Mouse (Mus musculus) kidney, embryonic 14.5 days (tissue): ENCODE data around the gene Pde4c. TPM values are rescaled to one million over a fixed set of nuclear protein-coding genes. Genes with fewer than 3 reads are reported as not detected.

Source experiments
- ATAC-seq: fragments of 200-750 bp; cut with Nextera tagmentation; 2 replicates; pipeline ENCODE4 v1.8.0; 2017; ENCODE audit warnings: moderate number of reproducible peaks, mild to moderate bottlenecking, moderate TSS enrichment, moderate library complexity; ENCODE audit not compliant: low FRiP score, low TSS enrichment
- H3K27ac ChIP-seq: fragments of 300-500 bp; sonication (generic); 2 replicates; pipeline ENCODE4 v1.5.1; 2014; ENCODE audit warnings: low read depth, mild to moderate bottlenecking, low read length, moderate library complexity, mixed read lengths
- H3K27me3 ChIP-seq: fragments of 300-500 bp; sonication (generic); 2 replicates; pipeline ENCODE4 v1.6.1; 2014; ENCODE audit warnings: mild to moderate bottlenecking, low read length; ENCODE audit not compliant: control insufficient read depth, insufficient read depth
- H3K36me3 ChIP-seq: fragments of 300-500 bp; sonication (generic); 2 replicates; pipeline ENCODE4 v1.6.1; 2014; ENCODE audit warnings: low read length, mixed read lengths; ENCODE audit not compliant: control insufficient read depth, insufficient read depth
- H3K4me1 ChIP-seq: fragments of 300-500 bp; sonication (generic); 2 replicates; pipeline ENCODE4 v1.6.1; 2014; ENCODE audit warnings: low read length, mixed read lengths; ENCODE audit not compliant: control insufficient read depth, insufficient read depth
- H3K4me2 ChIP-seq: fragments of 300-500 bp; sonication (generic); replicated peaks from 2 replicates; pipeline ENCODE4 v1.6.1; 2014; ENCODE audit warnings: low read depth, mild to moderate bottlenecking, low read length
- H3K4me3 ChIP-seq: fragments of 300-500 bp; sonication (generic); 2 replicates; pipeline ENCODE4 v1.5.1; 2014; ENCODE audit warnings: mild to moderate bottlenecking, low read length
- H3K9ac ChIP-seq: fragments of 300-500 bp; sonication (generic); 2 replicates; pipeline ENCODE4 v1.6.1; 2014; ENCODE audit warnings: low read depth, mild to moderate bottlenecking, low read length, moderate library complexity
- H3K9me3 ChIP-seq: fragments of 300-500 bp; sonication (generic); 2 replicates; pipeline ENCODE4 v1.6.1; 2016; ENCODE audit warnings: low read length; ENCODE audit not compliant: control insufficient read depth
- WGBS: fragments of 180-500 bp; shearing (Covaris S2); extraction: QIAGEN DNeasy Blood & Tissue Kit; methylation state at CpG from one replicate; pipeline ENCODE4 v1.1.7; 2014; 5-methylcytosine and 5-hydroxymethylcytosine counted together
- polyA plus RNA-seq: library from polyadenylated mRNA; unstranded; fragments of >200 nt; fragmentation: Nextera tagmentation; extraction: Ambion mirVana; gene quantifications from 2 replicates; pipeline ENCODE4 v1.2.1, GENCODE M21; 2014

Gene Pde4c
- polyA plus RNA-seq, 1 experiment from 2014 or later = 4.0 TPM

GRCm38 (mm10) chr8:70743656-70744590 is 20.4 kb downstream of the Pde4c start:
- 0 out of 2 replicates have a peak, but pooled peaks have one; percentile 26 for ATAC-seq
- Histone ChIP-seq H3K4me1 (peaks cover 22% of the 10 kb centered on the region), H3K27ac (no peak overlapping the region), H3K36me3 (no peaks in the 10 kb centered on the region), H3K9ac (peak overlapping the region; percentile 40; the same call in 1 of the 2 replicates), H3K9me3 (no peaks in the 10 kb centered on the region), H3K4me2 (peak overlapping the region; percentile 50), H3K27me3 (peaks cover 58% of the 10 kb centered on the region), H3K4me3 (peak overlapping the region; percentile 31)
- 5% methylated on average over 48 of the region's 48 CpGs for WGBS

GRCm38 (mm10) chr8:70744806-70745205 is 21.3 kb downstream of the Pde4c start:
- 58% methylated on average over 11 of the region's 11 CpGs for WGBS
- Histone ChIP-seq H3K9me3 (no peaks in the 10 kb centered on the region), H3K4me1 (peaks cover 22% of the 10 kb centered on the region), H3K4me3 (no peak overlapping the region), H3K27me3 (peaks cover 58% of the 10 kb centered on the region), H3K9ac (no peak overlapping the region), H3K36me3 (no peaks in the 10 kb centered on the region), H3K4me2 (no peak overlapping the region; the same call in 1 of the 2 replicates), H3K27ac (no peak overlapping the region)
- no peak for ATAC-seq

GRCm38 (mm10) chr8:70745691-70746220 is 22.2 kb downstream of the Pde4c start:
- Histone ChIP-seq H3K4me1 (peaks cover 22% of the 10 kb centered on the region), H3K4me2 (no peak overlapping the region), H3K4me3 (no peak overlapping the region), H3K27me3 (peaks cover 49% of the 10 kb centered on the region), H3K9me3 (no peaks in the 10 kb centered on the region), H3K27ac (no peak overlapping the region), H3K36me3 (no peaks in the 10 kb centered on the region), H3K9ac (no peak overlapping the region)
- ATAC-seq = no peak
- 54% methylated on average over 19 of the region's 19 CpGs for WGBS

GRCm38 (mm10) chr8:70746676-70747075 is 23.2 kb downstream of the Pde4c start:
- no peak overlapping the region for H3K9ac ChIP-seq
- 55% methylated on average over 9 of the region's 9 CpGs for WGBS
- H3K4me3 ChIP-seq = no peak overlapping the region
- peaks cover 22% of the 10 kb centered on the region for H3K4me1 ChIP-seq
- H3K36me3 ChIP-seq = no peaks in the 10 kb centered on the region
- no peak overlapping the region for H3K4me2 ChIP-seq
- ATAC-seq = no peak
- no peak overlapping the region for H3K27ac ChIP-seq
- peaks cover 42% of the 10 kb centered on the region for H3K27me3 ChIP-seq
- H3K9me3 ChIP-seq = no peaks in the 10 kb centered on the region

- Histone ChIP-seq H3K36me3 (no peaks in the 10 kb centered on the region), H3K9me3 (no peaks in the 10 kb centered on the region), H3K4me1 (peaks cover 24% of the 10 kb centered on the region), H3K27ac (no peak overlapping the region), H3K27me3 (peaks cover 39% of the 10 kb centered on the region), H3K4me2 (no peak overlapping the region), H3K4me3 (no peak overlapping the region), H3K9ac (no peak overlapping the region)
- ATAC-seq = no peak
- 71% methylated on average over 18 of the region's 18 CpGs for WGBS
These were observed 23.8 kb downstream of the Pde4c start for GRCm38 (mm10) chr8:70747211-70747890.

GRCm38 (mm10) chr8:70748246-70749096 is 25.0 kb downstream of the Pde4c start:
- Histone ChIP-seq H3K9me3 (no peaks in the 10 kb centered on the region), H3K36me3 (no peaks in the 10 kb centered on the region), H3K27me3 (peaks cover 28% of the 10 kb centered on the region), H3K4me3 (no peak overlapping the region), H3K4me1 (peaks cover 25% of the 10 kb centered on the region), H3K27ac (no peak overlapping the region), H3K9ac (no peak overlapping the region), H3K4me2 (no peak overlapping the region)
- 88% methylated on average over 23 of the region's 23 CpGs for WGBS
- no peak for ATAC-seq

- H3K4me2 ChIP-seq = no peak overlapping the region
- no peak overlapping the region for H3K9ac ChIP-seq
- no peak for ATAC-seq
- H3K27ac ChIP-seq = no peak overlapping the region
- peaks cover 22% of the 10 kb centered on the region for H3K4me1 ChIP-seq
- H3K27me3 ChIP-seq = peaks cover 21% of the 10 kb centered on the region
- no peak overlapping the region for H3K4me3 ChIP-seq
- no peaks in the 10 kb centered on the region for H3K9me3 ChIP-seq
- no peaks in the 10 kb centered on the region for H3K36me3 ChIP-seq
- WGBS = 84% methylated on average over 19 of the region's 19 CpGs
These were observed 25.7 kb downstream of the Pde4c start for GRCm38 (mm10) chr8:70749097-70749674.

- no peak overlapping the region for H3K27ac ChIP-seq
- no peaks in the 10 kb centered on the region for H3K36me3 ChIP-seq
- no peak overlapping the region for H3K4me2 ChIP-seq
- WGBS = 83% methylated on average over 13 of the region's 13 CpGs
- ATAC-seq = no peak
- no peak overlapping the region for H3K9ac ChIP-seq
- peaks cover 14% of the 10 kb centered on the region for H3K27me3 ChIP-seq
- no peaks in the 10 kb centered on the region for H3K9me3 ChIP-seq
- no peak overlapping the region for H3K4me3 ChIP-seq
- H3K4me1 ChIP-seq = peaks cover 17% of the 10 kb centered on the region
These were observed 26.7 kb downstream of the Pde4c start for GRCm38 (mm10) chr8:70750128-70750680.
